Mouse (Mus musculus) liver, embryonic 16.5 days (tissue): ENCODE results near the gene Fam78a. TPM values are rescaled to one million over a fixed set of nuclear protein-coding genes. Genes with fewer than 3 reads are reported as not detected.

Source experiments
- ATAC-seq: fragments of 200-750 bp; cut with Nextera tagmentation; 2 replicates; pipeline ENCODE4 v1.8.0; 2017; ENCODE audit warnings: low read depth, mild to moderate bottlenecking, moderate number of reproducible peaks, moderate library complexity
- H3K27ac ChIP-seq: fragments of 300-500 bp; sonication (generic); 2 replicates; pipeline ENCODE4 v1.5.1; 2014; ENCODE audit warnings: mild to moderate bottlenecking, low read length
- H3K27me3 ChIP-seq: fragments of 300-500 bp; sonication (generic); 2 replicates; pipeline ENCODE4 v1.6.1; 2014; ENCODE audit warnings: low read depth, low read length, mixed read lengths; ENCODE audit not compliant: control insufficient read depth, insufficient read depth
- H3K36me3 ChIP-seq: fragments of 300-500 bp; sonication (generic); 2 replicates; pipeline ENCODE4 v1.6.1; 2014; ENCODE audit warnings: mild to moderate bottlenecking; ENCODE audit not compliant: control insufficient read depth, insufficient read depth
- H3K4me1 ChIP-seq: fragments of 300-500 bp; sonication (generic); 2 replicates; pipeline ENCODE4 v1.6.1; 2014; ENCODE audit warnings: low read depth, low read length, mixed read lengths; ENCODE audit not compliant: control insufficient read depth
- H3K4me2 ChIP-seq: fragments of 300-500 bp; sonication (generic); 2 replicates; pipeline ENCODE4 v1.6.1; 2014; ENCODE audit warnings: low read depth, low read length, mixed read lengths
- H3K4me3 ChIP-seq: fragments of 300-500 bp; sonication (generic); 2 replicates; pipeline ENCODE4 v1.5.1; 2014; ENCODE audit warnings: low read depth, mild to moderate bottlenecking, low read length
- H3K9ac ChIP-seq: fragments of 300-500 bp; sonication (generic); 2 replicates; pipeline ENCODE4 v1.6.1; 2014; ENCODE audit warnings: low read depth, low read length
- H3K9me3 ChIP-seq: fragments of 300-500 bp; sonication (generic); replicated peaks from 2 replicates; pipeline ENCODE4 v1.6.1; 2016; ENCODE audit warnings: low read length; ENCODE audit not compliant: control insufficient read depth
- WGBS: fragments of 180-500 bp; shearing (Covaris S2); extraction: QIAGEN DNeasy Blood & Tissue Kit; methylation state at CpG from one replicate; pipeline ENCODE4 v1.1.7; 2014; ENCODE audit not compliant: insufficient replicate concordance; 5-methylcytosine and 5-hydroxymethylcytosine counted together
- polyA plus RNA-seq: library from polyadenylated mRNA; unstranded; fragments of >200 nt; fragmentation: Nextera tagmentation; extraction: Ambion mirVana; gene quantifications from 2 replicates; pipeline ENCODE4 v1.2.1, GENCODE M21; 2015

Fam78a gene
- polyA plus RNA-seq, 1 experiment from 2014 or later, result 6.5 TPM

DNA sequence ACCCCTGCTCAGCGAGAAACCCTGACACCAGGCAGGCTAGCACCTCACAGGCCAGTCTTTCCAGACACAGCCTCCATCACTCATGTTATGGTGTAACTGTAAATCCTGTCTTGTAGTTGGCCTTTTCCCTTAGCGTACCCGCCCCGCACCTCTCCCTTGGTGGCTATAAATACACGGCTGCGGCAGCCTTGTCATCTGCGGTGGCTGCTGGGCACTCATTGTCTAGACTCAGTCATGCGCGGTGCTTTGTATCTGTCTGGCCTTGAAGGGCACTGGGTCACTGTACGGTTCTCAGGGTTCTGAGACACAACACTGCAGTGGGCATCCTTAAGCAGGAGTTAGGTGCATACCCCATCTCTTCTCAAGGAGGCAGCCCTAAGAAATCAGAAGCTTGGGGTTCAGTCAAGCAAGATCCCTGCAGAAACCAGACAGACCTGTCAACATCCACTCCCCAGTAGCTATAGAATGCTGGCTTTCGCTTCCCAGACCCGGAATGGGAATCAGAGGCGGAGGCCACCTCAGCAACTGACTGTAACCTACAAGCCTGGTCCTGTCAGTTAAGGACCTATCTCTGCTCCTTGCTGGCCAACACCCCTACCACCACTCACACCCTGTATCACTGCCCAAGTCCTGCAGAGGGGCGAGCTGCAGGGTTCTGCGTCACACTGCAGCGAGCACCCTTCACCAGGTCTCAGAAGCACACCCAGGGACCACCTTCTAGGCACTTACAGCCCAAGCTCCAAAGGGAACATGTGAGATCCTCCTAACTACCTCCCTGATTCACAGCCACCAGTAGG, 20.7 kb upstream of the Fam78a start:
- no peak; the same call in 1 of the 2 replicates for ATAC-seq
- 75% methylated on average over 16 of the region's 16 CpGs for WGBS
- H3K4me3 ChIP-seq, result no peak overlapping the region
- no peak overlapping the region for H3K27ac ChIP-seq
- H3K9me3 ChIP-seq, result no peaks in the 10 kb centered on the region
- H3K36me3 ChIP-seq, result no peaks in the 10 kb centered on the region
- H3K4me2 ChIP-seq, result no peak overlapping the region
- peaks cover 8% of the 10 kb centered on the region for H3K4me1 ChIP-seq
- H3K9ac ChIP-seq, result peak overlapping the region; percentile 24; the same call in 1 of the 2 replicates
- no peaks in the 10 kb centered on the region for H3K27me3 ChIP-seq

DNA sequence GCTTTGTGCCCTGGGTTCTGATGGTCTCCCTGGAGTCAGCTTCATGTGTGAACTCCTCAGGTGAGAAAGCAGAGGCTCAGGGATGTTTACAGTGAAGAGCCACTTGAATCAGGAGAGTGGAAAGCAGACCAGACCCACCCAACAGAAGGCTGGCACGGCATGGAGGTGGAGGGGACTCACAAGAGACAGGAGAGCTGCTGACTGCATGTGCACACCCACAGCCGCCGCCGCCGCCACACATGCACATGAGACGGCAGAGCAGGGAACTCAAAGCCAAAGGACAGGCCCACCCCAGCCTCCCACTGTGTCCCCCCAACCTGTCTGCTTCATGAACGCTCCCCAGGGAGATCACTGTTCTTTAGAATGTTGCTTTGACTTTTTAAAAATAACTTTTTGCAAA, 19.5 kb upstream of the Fam78a start:
- no peak for ATAC-seq
- Histone ChIP-seq H3K4me3 (no peak overlapping the region), H3K9me3 (no peaks in the 10 kb centered on the region), H3K27ac (no peak overlapping the region), H3K4me1 (peaks cover 10% of the 10 kb centered on the region), H3K9ac (no peak overlapping the region), H3K36me3 (no peaks in the 10 kb centered on the region), H3K27me3 (no peaks in the 10 kb centered on the region), H3K4me2 (no peak overlapping the region)
- 82% methylated on average over 7 of the region's 7 CpGs for WGBS

DNA sequence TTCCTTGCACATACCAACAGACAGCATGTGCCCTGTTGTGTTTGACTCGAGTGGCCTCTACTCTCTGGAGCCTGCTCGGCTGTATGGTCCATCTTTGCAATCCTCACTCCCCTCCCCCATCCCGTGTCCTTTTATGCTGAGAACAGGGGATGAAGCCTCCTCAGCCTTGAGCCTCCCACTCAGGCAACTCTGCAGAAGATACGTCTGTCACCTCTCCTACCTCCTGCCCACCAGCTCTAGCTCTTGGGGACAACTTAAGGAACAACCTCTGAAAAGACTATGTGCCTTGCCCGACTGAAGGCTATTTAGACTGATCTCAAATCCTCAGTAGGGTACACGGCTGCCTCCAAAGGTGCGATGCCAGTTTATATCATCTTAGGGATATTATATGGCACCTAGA, 18.9 kb upstream of the Fam78a start:
- H3K27me3 ChIP-seq, result no peaks in the 10 kb centered on the region
- H3K27ac ChIP-seq, result no peak overlapping the region
- no peak overlapping the region for H3K4me2 ChIP-seq
- H3K36me3 ChIP-seq, result no peaks in the 10 kb centered on the region
- WGBS, result 72% methylated on average over 7 of the region's 7 CpGs
- no peak for ATAC-seq
- H3K4me3 ChIP-seq, result no peak overlapping the region
- peaks cover 15% of the 10 kb centered on the region for H3K4me1 ChIP-seq
- no peaks in the 10 kb centered on the region for H3K9me3 ChIP-seq
- no peak overlapping the region for H3K9ac ChIP-seq

DNA sequence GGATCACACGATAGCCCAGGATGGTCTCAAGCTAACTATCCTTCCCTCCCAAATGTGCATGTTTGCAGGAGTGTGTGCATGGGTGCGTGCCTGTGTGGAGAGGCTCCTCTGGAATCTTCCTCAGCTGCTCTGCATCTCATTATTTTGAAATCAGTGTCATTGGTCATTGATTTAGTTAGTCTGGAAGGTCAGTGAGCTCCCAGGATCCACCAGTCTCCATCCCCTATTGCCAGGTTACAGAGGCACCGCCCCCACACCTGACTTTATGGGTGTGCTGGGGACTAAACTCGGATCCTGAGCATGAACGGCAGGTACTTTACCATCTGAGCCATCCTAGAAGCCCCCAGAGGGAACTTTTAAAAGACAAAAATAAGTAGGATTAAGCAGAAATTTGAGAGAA, 18.3 kb upstream of the Fam78a start:
- Histone ChIP-seq H3K27me3 (no peaks in the 10 kb centered on the region), H3K4me3 (no peak overlapping the region), H3K9ac (no peak overlapping the region), H3K4me1 (peaks cover 15% of the 10 kb centered on the region), H3K9me3 (no peaks in the 10 kb centered on the region), H3K27ac (no peak overlapping the region), H3K36me3 (no peaks in the 10 kb centered on the region), H3K4me2 (no peak overlapping the region)
- ATAC-seq, result no peak
- WGBS, result 71% methylated on average over 5 of the region's 5 CpGs

DNA sequence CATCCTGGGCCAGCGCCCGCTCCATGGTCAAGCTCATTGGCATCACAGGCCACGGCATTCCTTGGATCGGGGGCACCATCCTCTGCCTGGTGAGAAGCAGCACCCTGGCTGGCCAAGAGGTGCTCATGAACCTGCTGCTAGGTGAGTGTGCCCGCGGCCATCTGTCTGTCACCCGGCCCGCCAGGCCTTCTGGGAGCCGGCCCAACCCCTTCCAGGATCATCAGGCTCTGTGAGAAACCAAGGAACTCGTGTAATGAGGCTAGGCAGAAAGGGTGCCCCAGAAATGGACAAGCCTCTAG, 11.4 kb upstream of the Fam78a start:
- Histone ChIP-seq H3K27ac (no peak overlapping the region), H3K27me3 (no peaks in the 10 kb centered on the region), H3K4me1 (peaks cover 25% of the 10 kb centered on the region), H3K4me3 (peak overlapping the region; percentile 31; the same call in 1 of the 2 replicates), H3K4me2 (peak overlapping the region; percentile 51), H3K9me3 (no peaks in the 10 kb centered on the region), H3K36me3 (no peaks in the 10 kb centered on the region), H3K9ac (peak overlapping the region; percentile 19; the same call in 1 of the 2 replicates)
- ATAC-seq, result no peak
- WGBS, result 79% methylated on average over 10 of the region's 10 CpGs

DNA sequence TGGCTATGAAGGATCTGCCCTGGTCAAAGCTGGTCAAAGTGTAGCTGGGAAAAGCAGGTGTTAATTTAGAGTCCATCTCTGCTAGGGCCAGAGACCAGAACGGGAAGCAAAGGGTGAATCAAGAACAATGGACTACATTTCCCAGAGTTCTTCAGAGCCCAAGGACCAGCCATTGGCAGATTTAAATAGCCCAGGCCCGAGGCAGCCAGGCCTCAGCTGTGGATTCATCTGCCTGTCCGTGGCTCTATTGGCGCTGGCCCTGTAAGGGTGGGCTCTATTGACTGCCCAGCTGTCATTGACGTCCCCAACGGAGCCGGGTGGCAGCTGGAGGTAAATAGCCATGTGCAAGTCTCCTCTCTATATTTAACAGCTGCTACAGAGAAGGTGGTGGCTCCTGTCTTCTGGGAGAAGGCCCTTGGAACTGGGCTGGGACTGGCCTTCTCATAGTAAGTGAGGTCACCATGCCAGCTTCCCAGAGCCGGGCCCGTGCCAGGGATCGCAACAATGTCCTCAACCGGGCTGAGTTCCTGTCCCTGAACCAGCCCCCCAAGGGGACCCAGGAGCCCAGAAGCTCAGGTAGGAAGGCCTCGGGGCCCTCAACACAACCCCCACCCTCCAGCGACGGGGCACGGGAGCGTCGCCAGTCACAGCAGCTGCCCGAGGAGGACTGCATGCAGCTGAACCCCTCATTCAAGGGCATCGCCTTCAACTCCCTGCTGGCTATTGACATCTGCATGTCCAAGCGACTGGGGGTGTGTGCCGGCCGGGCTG, 10.9 kb upstream of the Fam78a start, which contains the start of gene Plpp7:
Gene Plpp7, plus strand, starts transcription at position 178 of the 771 bp plus-strand sequence.
- peaks cover 25% of the 10 kb centered on the region for H3K4me1 ChIP-seq
- WGBS, result 55% methylated on average over 22 of the region's 22 CpGs
- H3K4me3 ChIP-seq, result peak within 1 kb of the TSS; percentile 31
- H3K27ac ChIP-seq, result no peak within 1 kb of the TSS
- H3K9ac ChIP-seq, result peak within 1 kb of the TSS; percentile 19; the same call in 1 of the 2 replicates
- no peaks in the 10 kb centered on the region for H3K9me3 ChIP-seq
- no peaks in the 10 kb centered on the region for H3K27me3 ChIP-seq
- peak; percentile 65 for ATAC-seq
- H3K4me2 ChIP-seq, result peak within 1 kb of the TSS; percentile 51
- H3K36me3 ChIP-seq, result no peaks in the 10 kb centered on the region

DNA sequence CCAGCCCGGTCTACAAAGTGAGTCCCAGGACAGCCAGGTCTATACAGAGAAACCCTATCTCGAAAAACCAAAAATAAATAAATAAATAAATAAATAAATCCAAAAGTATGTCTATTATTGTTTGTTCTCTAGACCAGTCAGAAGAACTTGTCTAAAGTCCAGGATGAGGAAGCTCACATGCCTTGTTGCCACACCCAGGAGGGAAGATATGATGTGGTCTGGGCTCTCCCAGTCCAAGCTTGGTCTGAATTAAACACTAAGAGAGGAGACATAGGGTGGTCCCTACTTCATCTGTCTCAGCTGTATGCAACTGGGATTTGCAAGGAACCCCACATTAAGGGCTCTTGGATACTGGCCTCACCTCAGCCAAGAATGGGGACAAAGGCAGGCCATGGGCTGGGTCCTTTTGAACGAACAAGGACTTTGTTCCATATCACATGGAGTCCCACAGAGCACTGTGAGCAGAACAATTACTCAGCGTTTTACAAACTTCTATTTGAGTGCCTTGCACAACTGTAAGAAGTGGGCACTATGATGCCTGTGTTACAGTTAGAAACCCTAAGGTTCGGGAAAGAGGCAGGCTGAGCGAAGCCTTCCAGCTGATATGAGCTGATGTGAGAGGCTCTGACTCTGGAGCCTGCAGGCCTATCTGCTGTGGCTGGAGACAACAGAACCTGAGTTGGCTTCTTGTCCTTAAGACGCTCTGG, 9.5 kb upstream of the Fam78a start:
- no peaks in the 10 kb centered on the region for H3K36me3 ChIP-seq
- WGBS, result 56% methylated on average over 7 of the region's 7 CpGs
- no peaks in the 10 kb centered on the region for H3K9me3 ChIP-seq
- H3K27me3 ChIP-seq, result peaks cover 2% of the 10 kb centered on the region
- H3K4me1 ChIP-seq, result peaks cover 25% of the 10 kb centered on the region
- H3K4me2 ChIP-seq, result no peak overlapping the region
- no peak overlapping the region for H3K4me3 ChIP-seq
- ATAC-seq, result 0 out of 2 replicates have a peak, but pooled peaks have one; percentile 10
- H3K27ac ChIP-seq, result no peak overlapping the region
- no peak overlapping the region for H3K9ac ChIP-seq

DNA sequence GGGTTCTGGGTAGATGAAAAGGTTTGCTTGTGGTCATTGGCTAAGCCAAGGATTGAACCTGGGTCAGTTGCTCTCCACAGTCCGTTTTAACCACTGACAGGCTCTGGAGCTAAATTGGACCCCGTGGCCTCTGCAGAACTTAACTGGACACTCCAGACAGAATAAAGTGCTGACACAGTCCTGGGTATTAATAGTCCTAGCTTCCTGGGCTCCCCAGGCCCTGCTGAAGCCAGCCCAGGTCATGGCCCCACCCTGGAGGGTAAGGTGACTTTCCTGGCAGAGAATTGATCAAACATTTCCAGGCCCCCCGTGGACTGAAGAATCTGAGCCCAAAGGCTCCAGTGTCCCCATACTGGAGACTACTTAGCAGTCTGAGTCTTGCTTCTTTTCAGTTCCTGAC, 7.3 kb upstream of the Fam78a start:
- Histone ChIP-seq H3K9ac (no peak overlapping the region), H3K27ac (no peak overlapping the region), H3K27me3 (peaks cover 24% of the 10 kb centered on the region), H3K9me3 (no peaks in the 10 kb centered on the region), H3K36me3 (no peaks in the 10 kb centered on the region), H3K4me2 (no peak overlapping the region), H3K4me1 (peaks cover 28% of the 10 kb centered on the region), H3K4me3 (no peak overlapping the region)
- no peak for ATAC-seq
- 56% methylated on average over 3 of the region's 3 CpGs for WGBS
